Mouse (Mus musculus) ovary, postnatal 36 days (tissue): ENCODE results near the gene Spag9.
"Not testable (repeated sequence)": the region's sequence is repeated elsewhere in the genome, so short reads cannot be mapped to it uniquely, and the experiment has no call there.

Experiments
- DNase-seq: peaks from one replicate; pipeline ENCODE4 v3.0.0; 2022; ENCODE audit warnings: low spot score, mixed read lengths

The Spag9 gene

GRCm38 (mm10) chr11:93986298-93986697 lies 9.6 kb upstream of the Spag9 start:
- no peak for DNase-seq

GRCm38 (mm10) chr11:93987026-93987425 lies 8.9 kb upstream of the Spag9 start:
- no peak for DNase-seq

DNA sequence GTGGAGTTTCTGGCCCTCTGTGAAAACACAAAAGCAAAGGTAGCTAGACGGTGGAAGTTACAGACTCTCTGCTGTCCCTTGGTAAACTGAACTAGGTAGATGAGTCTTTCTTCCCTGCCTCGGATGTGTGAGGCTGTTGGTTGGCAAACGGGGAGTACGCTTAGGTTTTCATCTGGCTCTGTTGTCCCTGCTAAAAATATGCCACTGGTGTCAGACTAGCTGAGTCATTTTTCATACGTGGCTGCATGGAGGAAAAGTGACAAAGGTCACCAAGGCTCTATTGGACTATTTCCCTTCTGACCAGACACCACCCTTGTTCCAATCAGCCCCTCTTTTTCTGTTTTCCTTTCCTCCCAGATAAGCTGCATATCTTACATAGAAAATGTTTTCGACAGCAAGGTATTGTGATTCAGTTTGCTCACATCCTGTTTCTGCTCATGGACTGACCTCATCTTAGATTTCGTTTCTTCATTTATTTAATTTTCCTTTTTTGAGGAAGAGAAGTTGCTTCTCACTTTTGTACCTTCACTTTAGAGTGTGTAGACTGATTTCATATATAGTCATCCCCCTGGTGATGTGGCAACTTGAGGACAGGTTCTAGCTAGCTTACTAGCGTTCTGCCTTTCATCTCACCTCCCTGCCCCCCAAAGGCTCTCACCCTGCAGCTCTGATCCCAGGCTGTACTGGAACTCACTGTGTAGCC lies 8.1 kb upstream of the Spag9 start:
- DNase-seq, result no peak

DNA sequence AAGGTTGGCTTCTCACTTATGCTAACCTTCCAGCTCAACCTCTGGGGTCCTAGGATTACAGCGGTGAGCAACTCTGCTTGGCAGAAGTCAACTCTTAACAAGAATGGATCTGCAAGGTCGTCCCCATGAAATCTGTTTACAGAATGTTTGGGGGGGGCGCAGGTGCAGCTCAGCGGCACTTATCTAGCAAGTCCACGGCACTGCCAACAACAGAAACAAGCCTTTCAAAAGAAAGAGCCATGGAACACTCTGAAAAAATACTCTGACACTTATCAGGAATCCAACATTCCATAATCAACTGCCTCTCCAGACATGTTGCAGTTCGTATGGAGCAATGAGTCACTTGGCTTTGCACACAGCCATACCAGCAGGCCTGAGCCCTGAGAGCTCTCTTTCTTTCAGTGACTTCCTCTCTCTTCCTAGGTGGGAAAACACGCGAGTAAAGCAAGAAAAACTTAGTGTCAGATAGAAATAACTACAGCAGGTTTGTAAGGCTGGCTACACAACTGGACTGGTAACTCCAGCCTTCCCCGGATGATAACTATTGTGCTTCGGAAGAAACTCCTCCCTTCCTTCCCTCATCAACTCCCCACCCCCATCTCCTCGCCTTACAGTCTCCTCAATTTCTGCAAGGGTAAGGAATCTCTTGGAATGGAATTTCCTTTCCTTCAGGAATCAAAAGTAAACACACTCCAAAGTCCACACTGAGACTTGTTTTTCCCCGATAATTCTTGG lies 7.4 kb upstream of the Spag9 start:
- no peak for DNase-seq

GRCm38 (mm10) chr11:93994531-93994930 lies 1.4 kb upstream of the Spag9 start:
- DNase-seq, result no peak

DNA sequence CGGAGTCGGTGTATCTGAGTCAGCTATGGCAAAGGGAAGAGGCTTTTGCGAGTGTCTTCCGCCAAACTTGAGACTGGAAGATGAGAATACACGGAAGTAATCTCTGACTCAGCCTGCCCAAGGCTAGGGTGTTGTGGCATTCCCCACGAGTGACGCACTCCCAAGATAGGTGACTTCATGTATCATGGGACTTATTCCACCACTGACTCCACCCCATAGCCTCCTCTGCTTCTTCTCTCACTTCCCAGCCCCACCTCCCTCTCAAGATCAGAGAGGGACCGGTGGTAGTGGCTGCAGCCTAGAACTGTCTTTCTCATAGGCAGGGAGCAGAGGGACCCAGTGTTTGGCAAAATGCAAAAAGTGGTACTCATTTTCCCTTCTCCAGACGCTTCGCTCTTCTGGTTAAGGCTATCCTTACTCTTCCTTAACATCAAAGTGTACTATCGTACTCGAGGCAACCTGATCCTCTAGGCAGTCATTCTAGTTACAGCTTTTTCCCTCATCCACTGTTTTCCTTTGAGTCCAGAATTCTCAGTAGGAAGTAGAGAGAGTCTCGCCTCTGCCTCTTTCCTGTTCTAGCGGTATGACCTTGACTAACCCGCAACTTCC lies 676 bp upstream of the Spag9 start:
- peak; percentile 68 for DNase-seq

DNA sequence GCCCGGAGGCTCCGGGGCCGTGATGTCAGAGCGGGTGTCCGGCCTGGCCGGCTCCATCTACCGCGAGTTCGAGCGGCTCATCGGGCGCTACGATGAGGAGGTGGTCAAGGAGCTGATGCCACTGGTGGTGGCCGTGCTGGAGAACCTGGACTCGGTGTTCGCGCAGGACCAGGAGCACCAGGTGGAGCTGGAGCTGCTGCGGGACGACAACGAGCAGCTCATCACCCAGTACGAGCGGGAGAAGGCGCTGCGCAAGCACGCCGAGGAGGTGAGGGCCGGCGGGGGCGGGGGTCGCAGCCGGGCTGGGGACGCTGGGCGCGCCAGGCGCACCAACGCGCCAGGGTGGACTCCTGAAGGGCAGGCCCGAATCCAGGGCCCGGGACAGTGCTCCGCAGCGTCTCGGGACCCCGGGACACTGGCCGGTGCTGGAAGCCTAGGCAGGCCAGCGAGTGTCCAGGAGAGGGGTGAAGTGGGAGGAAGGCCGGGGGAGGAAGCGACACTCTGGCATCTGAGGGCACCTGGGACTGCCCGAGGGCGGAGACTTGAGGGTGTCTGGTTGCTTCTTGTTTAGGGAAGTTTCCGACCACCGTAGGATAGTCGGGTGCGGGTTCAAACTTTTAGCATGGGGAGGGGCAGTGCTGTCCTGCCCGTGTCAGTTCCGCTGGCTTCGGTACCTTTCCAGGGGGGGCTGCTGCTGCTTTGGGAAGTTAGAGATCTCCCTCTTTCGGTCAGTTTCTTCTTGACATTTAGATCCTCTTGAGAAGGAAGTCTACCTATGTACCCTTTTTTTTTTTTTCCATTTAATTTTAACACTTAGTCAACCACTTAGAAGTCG lies 632 bp downstream of the Spag9 start:
- peak; percentile 49 for DNase-seq

DNA sequence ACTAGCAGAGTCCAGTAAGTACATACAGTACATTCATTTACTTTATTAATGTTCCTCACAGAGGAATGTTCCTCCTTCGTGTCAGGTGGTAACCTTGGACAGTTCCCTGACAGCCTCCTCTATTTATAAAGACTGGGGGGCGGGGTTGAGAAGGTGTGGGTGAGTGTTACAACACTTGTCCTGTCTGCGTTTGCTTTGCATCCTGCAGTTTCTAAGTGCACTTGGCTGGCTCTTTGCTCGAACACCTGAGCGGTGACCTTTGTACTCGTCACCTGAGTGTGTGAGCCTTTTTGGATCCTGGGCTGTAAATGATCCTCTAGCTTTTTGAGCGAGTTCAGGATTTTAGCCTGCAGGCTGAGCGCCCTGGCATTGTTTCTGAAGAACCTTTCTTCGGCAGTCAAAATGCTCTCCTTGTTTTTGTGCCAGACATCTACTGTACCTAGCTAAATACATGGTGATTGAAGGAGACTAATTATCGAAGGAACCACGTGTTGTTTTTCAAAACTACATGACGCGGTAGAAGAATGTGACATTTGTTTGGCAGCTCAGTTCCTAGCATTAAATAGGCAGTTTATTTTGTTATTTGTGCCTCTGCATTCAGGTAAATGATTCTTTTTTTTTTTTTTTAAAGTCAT lies 1.4 kb downstream of the Spag9 start:
- no peak for DNase-seq

GRCm38 (mm10) chr11:93999276-93999675 lies 3.4 kb downstream of the Spag9 start:
- no peak for DNase-seq

DNA sequence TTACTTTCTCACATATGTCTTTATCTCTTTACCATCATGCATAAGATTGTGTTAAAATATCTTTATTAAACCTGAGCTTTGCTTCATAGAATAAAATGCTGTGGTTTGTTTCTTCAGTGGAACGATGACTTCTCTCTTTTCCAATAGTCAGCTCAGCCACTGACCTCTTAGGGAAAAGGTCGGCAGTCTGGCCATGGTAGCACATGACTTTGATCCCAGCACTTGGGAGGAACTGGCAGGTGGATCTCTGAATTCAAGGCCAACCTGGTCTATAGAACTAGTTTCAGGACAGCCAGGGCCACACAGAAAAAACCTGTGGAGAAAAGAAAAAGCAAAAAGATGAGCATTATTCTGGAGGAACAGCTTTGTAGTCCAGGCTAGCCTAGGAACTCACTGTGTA lies 7.5 kb downstream of the Spag9 start:
- no peak for DNase-seq

DNA sequence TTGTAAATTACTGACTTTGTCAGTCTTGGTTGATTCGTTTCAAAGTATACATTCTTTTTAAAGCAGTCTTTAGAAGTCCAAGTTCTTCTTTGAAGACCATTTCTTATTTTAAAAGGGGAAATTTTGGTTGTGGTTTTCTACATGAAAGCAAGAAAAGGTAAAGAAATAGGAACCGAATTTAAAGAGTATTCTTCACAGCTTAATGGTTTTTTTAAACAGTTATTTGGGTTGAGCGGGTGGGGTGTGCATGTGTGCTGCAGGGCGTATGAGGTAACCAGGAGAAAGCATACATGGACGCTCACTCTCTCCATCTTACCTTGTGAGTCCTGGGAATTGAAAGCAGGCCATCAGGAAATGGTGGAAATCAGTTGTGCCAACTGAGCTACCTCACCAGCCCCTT lies 23.2 kb downstream of the Spag9 start:
- no peak for DNase-seq

GRCm38 (mm10) chr11:94020403-94020802 lies 24.5 kb downstream of the Spag9 start:
- no peak for DNase-seq

- no peak for DNase-seq
Measured at GRCm38 (mm10) chr11:94026289-94026688, 30.4 kb downstream of the Spag9 start.

DNA sequence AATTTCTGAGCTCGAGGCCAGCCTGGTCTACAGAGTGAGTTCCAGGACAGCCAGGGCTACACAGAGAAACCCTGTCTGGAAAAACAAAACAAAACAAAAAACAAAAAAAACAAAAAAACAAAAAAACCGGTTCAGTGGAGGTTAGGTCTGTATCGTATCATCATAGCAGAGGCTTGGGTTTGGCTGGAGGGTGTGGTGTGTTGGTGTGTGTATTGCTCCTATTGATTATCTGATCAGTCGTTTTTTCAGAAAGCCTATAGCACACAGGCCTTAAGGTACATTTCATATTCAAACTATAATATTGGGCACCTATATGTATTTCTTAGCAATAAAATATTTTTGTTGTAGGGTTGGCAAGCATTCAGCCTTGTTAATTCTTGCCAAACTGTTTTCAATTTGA lies 36.2 kb downstream of the Spag9 start:
- no peak for DNase-seq

- no peak for DNase-seq
Measured at GRCm38 (mm10) chr11:94032971-94033370, 37.1 kb downstream of the Spag9 start.

GRCm38 (mm10) chr11:94035974-94036373 lies 40.1 kb downstream of the Spag9 start:
- no peak for DNase-seq

DNA sequence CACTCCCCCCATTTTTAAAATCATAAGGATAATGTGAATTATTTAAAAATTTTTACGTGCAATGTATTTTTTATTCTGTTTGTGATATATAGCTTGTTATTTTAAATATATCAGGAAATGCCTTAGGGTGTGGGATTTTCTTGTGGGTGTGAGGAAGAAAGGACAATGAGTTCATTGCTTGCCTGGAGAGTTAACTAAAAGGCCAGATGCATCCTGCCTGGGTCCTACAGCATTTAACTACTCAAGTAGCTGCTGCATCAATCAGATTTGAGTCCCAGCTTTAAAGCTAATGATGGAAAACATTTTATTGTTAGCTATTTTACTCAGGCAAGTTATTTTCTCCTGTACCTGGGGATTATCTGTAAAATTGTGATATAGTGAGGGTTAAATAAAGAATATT lies 45.6 kb downstream of the Spag9 start:
- no peak for DNase-seq

- DNase-seq, result not testable (repeated sequence)
Measured at GRCm38 (mm10) chr11:94042301-94042700, 46.4 kb downstream of the Spag9 start.

GRCm38 (mm10) chr11:94043998-94044985 lies 48.4 kb downstream of the Spag9 start:
- DNase-seq, result peak; percentile 80

DNA sequence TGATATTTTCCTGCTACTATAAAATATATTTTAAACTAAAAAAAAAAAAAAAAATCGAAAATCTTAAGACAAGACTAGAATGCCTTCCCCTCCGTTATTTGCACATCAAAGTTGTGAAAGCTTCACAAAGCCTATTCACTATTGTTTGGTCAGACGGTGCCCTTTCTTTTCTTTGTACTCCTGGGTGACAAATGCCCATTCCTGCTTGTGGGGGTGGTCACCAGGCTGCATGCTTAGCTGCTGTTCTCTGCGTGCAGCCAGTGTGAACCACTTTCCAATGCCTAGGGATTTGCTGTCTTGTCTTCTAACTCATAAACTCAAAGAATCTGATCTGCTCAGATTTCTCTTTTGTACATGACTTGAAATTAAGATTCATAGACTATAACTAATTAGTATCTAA lies 49.1 kb downstream of the Spag9 start:
- DNase-seq, result no peak

GRCm38 (mm10) chr11:94047288-94047687 lies 51.4 kb downstream of the Spag9 start:
- no peak for DNase-seq
